Comparison of ENCODE assay signal across 1 mouse cellular context in the genomic region with DNA sequence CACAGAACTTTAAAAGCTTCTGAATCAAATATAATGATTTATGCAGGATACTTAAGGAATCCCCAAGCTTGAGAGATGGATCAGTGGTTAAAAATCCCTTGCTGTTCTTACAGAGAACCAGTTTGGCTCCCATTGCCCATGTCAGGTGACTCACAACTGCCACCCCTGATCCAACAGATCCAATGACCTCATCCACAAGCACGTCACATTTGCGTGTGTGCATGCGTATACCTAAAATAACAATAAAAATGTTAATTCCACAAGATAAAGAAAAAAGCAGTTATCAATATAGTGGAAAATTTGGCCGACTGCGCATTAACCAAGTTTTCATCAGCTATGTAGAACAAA.
TF ChIP-seq lines count a peak whose summit lies in the region.

No protein-coding gene starts in this region.

TF ChIP-seq in myocyte, 11 proteins besides CTCF, POLR2A, EP300 and RAD21:
- TF ChIP-seq REST (IDR thresholded peaks at IDR 0.05; ENCODE audit: insufficient read depth, insufficient read length), result no peak
- TF ChIP-seq CEBPB (IDR thresholded peaks at IDR 0.05; ENCODE audit: insufficient read depth, poor library complexity, severe bottlenecking), result no peak
- no peak for TF ChIP-seq SRF (IDR thresholded peaks at IDR 0.05; ENCODE audit: control insufficient read depth, insufficient read length, low read depth)
- TF ChIP-seq POLR2AphosphoS2 (IDR thresholded peaks at IDR 0.05; ENCODE audit: insufficient read length, low read depth), result no peak
- no peak for TF ChIP-seq TCF12 (IDR thresholded peaks at IDR 0.05; ENCODE audit: insufficient read depth, poor library complexity, severe bottlenecking)
- TF ChIP-seq MYOD1 (IDR thresholded peaks at IDR 0.05; ENCODE audit: control insufficient read depth in 1 of 3, insufficient read length in 2 of 3, low read depth in 2 of 3), result no peak
- no peak for TF ChIP-seq MYOG (IDR thresholded peaks at IDR 0.05; ENCODE audit: control insufficient read depth in 1 of 3, insufficient read depth in 1 of 3, insufficient read length in 2 of 3, low read depth in 2 of 3)
- TF ChIP-seq E2F4 (IDR thresholded peaks at IDR 0.05; ENCODE audit: insufficient read depth), result no peak
- no peak for TF ChIP-seq USF1 (IDR thresholded peaks at IDR 0.05; ENCODE audit: low read depth)
- TF ChIP-seq MAX (IDR thresholded peaks at IDR 0.05; ENCODE audit: low read depth), result no peak
- TF ChIP-seq TCF3 (IDR thresholded peaks at IDR 0.05; ENCODE audit: insufficient read length, low read depth), result no peak
